Mouse (Mus musculus): Measurements from ENCODE around the gene Tuba1c. TPM values are rescaled to one million over a fixed set of nuclear protein-coding genes. Genes with fewer than 3 reads are reported as not detected.

Tuba1c gene
- 294 and 330 TPM in 2 replicates for polyA plus RNA-seq (2012; rRNA removed)

DNA sequence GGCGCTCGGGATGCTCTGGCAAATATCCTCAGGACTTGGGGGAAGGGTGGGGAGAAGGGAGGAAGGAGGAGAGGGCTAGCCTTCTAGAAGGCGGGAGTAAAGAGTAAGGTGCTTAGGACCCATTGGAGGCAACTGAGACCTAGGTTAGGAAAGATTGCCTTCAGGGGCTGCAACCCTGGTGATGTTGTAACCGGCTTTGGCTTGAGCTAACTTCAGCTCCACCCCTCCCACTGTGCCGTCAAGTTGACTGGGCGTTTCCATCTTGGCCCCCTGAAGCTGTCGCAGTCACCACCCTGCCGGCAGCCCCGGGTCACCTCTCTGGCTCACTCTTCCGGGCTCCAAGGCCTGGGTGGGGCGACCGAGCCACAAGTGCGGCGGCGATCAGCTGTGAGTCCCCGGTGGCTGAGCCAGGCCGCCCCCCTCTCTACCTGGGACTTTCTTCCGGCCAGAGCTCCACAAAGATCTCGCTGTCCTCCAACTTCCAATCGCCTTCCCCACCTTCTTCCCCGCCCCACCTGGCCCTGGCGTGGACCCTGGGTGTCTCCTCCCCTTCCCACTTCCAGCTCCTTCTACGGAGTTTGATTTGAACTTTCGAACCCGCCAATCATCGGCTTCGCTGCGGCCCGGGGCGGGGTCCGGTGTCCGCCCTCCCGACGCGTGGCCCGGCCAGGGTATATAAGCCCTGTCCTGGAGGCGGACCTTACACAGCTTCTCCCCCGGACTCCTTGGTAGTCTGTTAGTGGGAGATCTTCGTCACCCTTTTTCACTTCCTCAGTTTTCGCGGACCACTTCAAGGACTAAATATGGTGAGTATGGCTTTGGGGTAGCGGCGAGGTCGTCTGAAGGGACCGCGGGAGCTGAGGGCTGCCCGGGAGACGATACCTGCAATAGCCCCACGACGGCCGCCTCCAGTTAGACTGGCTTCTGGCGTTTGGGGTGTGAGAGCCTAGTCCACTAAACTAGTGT is at the start of gene Tuba1c:
TSS of gene Tuba1c (plus strand) at position 273 of the 966 bp plus-strand sequence.
- no peaks in the 10 kb centered on the region for H3K27me3 ChIP-seq (ENCODE audit: control insufficient read depth, insufficient read depth, low read length)
- peaks cover 21% of the 10 kb centered on the region for H3K4me1 ChIP-seq (replicated peaks; ENCODE audit: control insufficient read depth, insufficient read depth, low read length)
- WGBS, result under 1% methylated on average over 52 of the region's 52 CpGs
- H3K4me3 ChIP-seq (ENCODE audit: control insufficient read depth, insufficient read depth, low read length), result peak within 1 kb of the TSS; percentile 63
- H3K27ac ChIP-seq (ENCODE audit: control insufficient read depth, insufficient read depth, low read length), result peak within 1 kb of the TSS; percentile 27; the same call in 1 of the 2 replicates
- TF ChIP-seq POLR2A (IDR thresholded peaks at IDR 0.05; ENCODE audit: control insufficient read depth, extremely low read depth, insufficient read depth, low read length, poor library complexity), result peak; percentile 81
- TF ChIP-seq CTCF (IDR thresholded peaks at IDR 0.05; ENCODE audit: borderline replicate concordance, control insufficient read depth, extremely low read depth, insufficient read depth, low read length, poor library complexity), result 0 out of 2 replicates have a peak, but pooled peaks have one; percentile 32
- peak; percentile 86 for DNase-seq
- H3K36me3 ChIP-seq (ENCODE audit: control insufficient read depth, insufficient read depth, low read length), result peaks cover 5% of the 10 kb centered on the region

DNA sequence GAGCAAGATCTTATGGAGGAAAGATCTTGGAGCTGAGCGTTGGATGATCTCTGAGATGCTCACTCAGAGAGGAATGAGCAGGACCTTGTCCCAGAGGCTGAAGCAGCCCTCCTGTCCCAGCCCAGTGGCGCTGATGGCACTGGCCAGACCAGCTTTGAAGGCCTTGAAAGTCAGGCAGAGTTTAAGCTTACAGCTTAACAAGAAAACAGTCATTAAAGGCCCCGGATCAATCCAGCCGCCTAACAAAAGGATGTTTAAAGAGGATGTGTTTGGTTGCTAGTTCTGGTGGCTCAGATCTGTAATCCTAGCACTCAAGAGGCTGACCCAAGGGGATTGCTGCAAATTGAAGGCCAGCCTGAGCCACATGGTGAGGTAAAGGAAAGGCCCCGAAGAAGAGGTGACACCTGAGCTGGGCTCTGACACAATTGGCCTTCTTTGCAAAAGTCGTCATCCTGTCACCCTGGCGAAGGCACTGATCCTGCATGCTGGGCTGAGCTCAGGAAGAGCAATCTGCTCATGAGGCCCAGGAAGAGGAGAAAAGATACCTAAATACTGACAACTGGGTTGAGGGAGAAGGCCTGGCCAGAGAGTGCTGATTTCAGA is 49.6 kb upstream of the Tuba1c start:
- H3K27ac ChIP-seq (ENCODE audit: control insufficient read depth, insufficient read depth, low read length), result no peak overlapping the region
- H3K4me1 ChIP-seq (replicated peaks; ENCODE audit: control insufficient read depth, insufficient read depth, low read length), result peaks cover 6% of the 10 kb centered on the region
- no peaks in the 10 kb centered on the region for H3K27me3 ChIP-seq (ENCODE audit: control insufficient read depth, insufficient read depth, low read length)
- 92% methylated on average over 7 of the region's 7 CpGs for WGBS
- no peak overlapping the region for H3K4me3 ChIP-seq (ENCODE audit: control insufficient read depth, insufficient read depth, low read length)
- TF ChIP-seq POLR2A (IDR thresholded peaks at IDR 0.05; ENCODE audit: control insufficient read depth, extremely low read depth, insufficient read depth, low read length, poor library complexity) (no peak), CTCF (IDR thresholded peaks at IDR 0.05; ENCODE audit: borderline replicate concordance, control insufficient read depth, extremely low read depth, insufficient read depth, low read length, poor library complexity) (no peak)
- H3K36me3 ChIP-seq (ENCODE audit: control insufficient read depth, insufficient read depth, low read length), result no peaks in the 10 kb centered on the region
- no peak for DNase-seq

DNA sequence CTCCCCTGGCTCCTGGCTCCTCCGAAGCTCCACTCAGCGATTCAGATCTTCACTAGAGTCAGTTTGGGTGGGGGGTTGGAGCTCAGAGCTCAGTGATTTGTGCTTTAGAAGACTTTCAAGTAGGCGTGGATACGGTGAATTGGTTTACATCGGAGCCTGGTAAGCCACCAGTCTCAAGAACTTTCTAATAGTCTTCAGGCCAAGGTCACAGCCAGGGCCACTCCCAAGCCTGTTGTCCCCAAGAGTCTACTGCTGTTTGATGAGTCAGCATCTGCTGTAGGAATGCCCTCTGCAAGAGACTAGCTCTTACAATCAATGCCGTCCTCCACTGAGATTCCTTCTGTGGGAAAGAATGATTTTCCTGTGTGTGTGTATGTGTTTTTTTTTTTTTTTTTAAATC is 47.6 kb upstream of the Tuba1c start:
- Histone ChIP-seq H3K4me3 (ENCODE audit: control insufficient read depth, insufficient read depth, low read length) (no peak overlapping the region), H3K36me3 (ENCODE audit: control insufficient read depth, insufficient read depth, low read length) (no peaks in the 10 kb centered on the region), H3K27me3 (ENCODE audit: control insufficient read depth, insufficient read depth, low read length) (no peaks in the 10 kb centered on the region), H3K27ac (ENCODE audit: control insufficient read depth, insufficient read depth, low read length) (no peak overlapping the region), H3K4me1 (replicated peaks; ENCODE audit: control insufficient read depth, insufficient read depth, low read length) (peaks cover 6% of the 10 kb centered on the region)
- 91% methylated on average over 6 of the region's 6 CpGs for WGBS
- no peak for DNase-seq
- TF ChIP-seq POLR2A (IDR thresholded peaks at IDR 0.05; ENCODE audit: control insufficient read depth, extremely low read depth, insufficient read depth, low read length, poor library complexity), result no peak
- no peak for TF ChIP-seq CTCF (IDR thresholded peaks at IDR 0.05; ENCODE audit: borderline replicate concordance, control insufficient read depth, extremely low read depth, insufficient read depth, low read length, poor library complexity)

DNA sequence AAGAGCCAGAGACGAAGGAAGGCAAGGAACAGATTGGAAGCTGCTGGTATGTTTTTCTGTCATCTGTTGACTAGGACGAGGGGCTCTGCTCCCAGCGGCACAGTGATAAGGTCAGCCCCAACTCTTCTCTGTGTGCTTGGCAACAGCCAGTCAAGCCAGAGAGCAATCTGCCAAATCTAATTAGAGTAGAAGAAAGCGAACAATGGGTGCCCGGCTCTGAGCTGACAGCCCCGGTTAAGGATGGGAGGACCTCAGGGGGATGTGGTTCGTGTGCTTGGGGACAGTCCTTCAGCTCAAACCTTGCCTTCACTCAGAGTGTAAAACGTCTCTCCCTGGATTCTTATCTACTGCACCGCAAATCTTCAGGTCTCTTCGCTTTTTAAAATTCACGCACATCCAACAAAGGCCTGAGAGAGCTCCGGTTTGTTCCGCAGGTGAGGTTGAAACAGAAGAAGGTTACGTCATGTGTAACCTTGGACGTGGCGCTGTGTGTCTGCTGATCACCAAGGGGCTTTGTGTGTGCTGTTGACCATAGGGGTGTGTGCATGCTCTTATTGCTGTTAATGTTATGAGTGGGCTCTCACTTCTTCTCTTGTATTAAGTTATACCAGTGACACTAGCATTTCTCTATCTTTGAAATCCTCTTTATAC is 46.1 kb upstream of the Tuba1c start:
- Histone ChIP-seq H3K4me3 (ENCODE audit: control insufficient read depth, insufficient read depth, low read length) (no peak overlapping the region), H3K36me3 (ENCODE audit: control insufficient read depth, insufficient read depth, low read length) (no peaks in the 10 kb centered on the region), H3K27me3 (ENCODE audit: control insufficient read depth, insufficient read depth, low read length) (no peaks in the 10 kb centered on the region), H3K27ac (ENCODE audit: control insufficient read depth, insufficient read depth, low read length) (no peak overlapping the region), H3K4me1 (replicated peaks; ENCODE audit: control insufficient read depth, insufficient read depth, low read length) (peaks cover 2% of the 10 kb centered on the region)
- DNase-seq, result no peak
- 94% methylated on average over 16 of the region's 16 CpGs for WGBS
- TF ChIP-seq POLR2A (IDR thresholded peaks at IDR 0.05; ENCODE audit: control insufficient read depth, extremely low read depth, insufficient read depth, low read length, poor library complexity) (no peak), CTCF (IDR thresholded peaks at IDR 0.05; ENCODE audit: borderline replicate concordance, control insufficient read depth, extremely low read depth, insufficient read depth, low read length, poor library complexity) (no peak)

DNA sequence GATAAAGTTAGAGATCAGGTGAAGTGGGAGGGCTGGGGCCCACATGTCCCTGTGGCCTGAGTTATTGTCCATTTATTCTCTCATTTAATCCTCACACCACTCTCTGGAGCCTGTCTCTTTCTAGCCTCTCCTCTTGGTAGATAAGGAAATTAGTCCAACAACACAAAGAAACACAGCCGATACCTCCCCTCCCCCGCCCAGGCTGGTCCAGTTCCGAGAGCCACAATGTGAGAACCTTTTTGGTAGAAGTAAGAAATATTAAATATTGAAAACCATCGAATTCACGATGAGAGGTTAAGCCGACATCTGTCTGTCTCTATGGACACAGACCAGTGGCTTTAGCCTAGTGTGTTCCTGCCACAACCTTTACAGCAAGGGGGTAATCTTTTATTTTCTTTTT is 45.0 kb upstream of the Tuba1c start:
- TF ChIP-seq POLR2A (IDR thresholded peaks at IDR 0.05; ENCODE audit: control insufficient read depth, extremely low read depth, insufficient read depth, low read length, poor library complexity) (no peak), CTCF (IDR thresholded peaks at IDR 0.05; ENCODE audit: borderline replicate concordance, control insufficient read depth, extremely low read depth, insufficient read depth, low read length, poor library complexity) (no peak)
- H3K4me3 ChIP-seq (ENCODE audit: control insufficient read depth, insufficient read depth, low read length), result no peak overlapping the region
- DNase-seq, result no peak
- WGBS, result 70% methylated on average over 6 of the region's 6 CpGs
- no peaks in the 10 kb centered on the region for H3K27me3 ChIP-seq (ENCODE audit: control insufficient read depth, insufficient read depth, low read length)
- H3K27ac ChIP-seq (ENCODE audit: control insufficient read depth, insufficient read depth, low read length), result peak overlapping the region; percentile 56; the same call in 1 of the 2 replicates
- H3K36me3 ChIP-seq (ENCODE audit: control insufficient read depth, insufficient read depth, low read length), result no peaks in the 10 kb centered on the region
- peaks cover 2% of the 10 kb centered on the region for H3K4me1 ChIP-seq (replicated peaks; ENCODE audit: control insufficient read depth, insufficient read depth, low read length)

Data from thymus, adult 2 months (tissue).